Mouse (Mus musculus) heart, adult 2 months (tissue): Measurements from ENCODE around the gene A630001G21Rik. TPM values are rescaled to one million over a fixed set of nuclear protein-coding genes. Genes with fewer than 3 reads are reported as not detected.

ENCODE experiments used
- DNase-seq, 2 experiments: peaks; one replicate each; pipeline ENCODE4 v3.0.0; 2021
- H3K27ac ChIP-seq: fragments of 200-600 bp; 2 replicates; pipeline ENCODE4 v1.8.1; 2022
- H3K27me3 ChIP-seq: fragments of 200-500 bp; 2 replicates; pipeline ENCODE4 v1.6.1; 2012; ENCODE audit warnings: mild to moderate bottlenecking, low read length, inconsistent platforms, mixed read lengths; ENCODE audit not compliant: control insufficient read depth, insufficient read depth
- H3K36me3 ChIP-seq: fragments of 200-500 bp; 2 replicates; pipeline ENCODE4 v1.6.1; 2012; ENCODE audit warnings: low read length, inconsistent platforms; ENCODE audit not compliant: control insufficient read depth, insufficient read depth
- H3K4me1 ChIP-seq: fragments of 200-500 bp; 2 replicates; pipeline ENCODE4 v1.6.1; 2011; ENCODE audit warnings: low read length; ENCODE audit not compliant: control insufficient read depth, insufficient read depth
- H3K4me3 ChIP-seq: fragments of 200-600 bp; 2 replicates; pipeline ENCODE4 v1.8.1; 2022
- H3K79me2 ChIP-seq: fragments of 200-500 bp; replicated peaks from 2 replicates; pipeline ENCODE4 v1.6.1; 2012; ENCODE audit warnings: mild to moderate bottlenecking, inconsistent platforms, low read length, moderate library complexity, mixed read lengths; ENCODE audit not compliant: control insufficient read depth, insufficient read depth
- H3K9ac ChIP-seq: fragments of 200-500 bp; 2 replicates; pipeline ENCODE4 v1.6.1; 2012; ENCODE audit warnings: low read depth, mild to moderate bottlenecking, control low read depth, inconsistent platforms, low read length, mixed read lengths
- CTCF ChIP-seq: fragments of 200-600 bp; IDR thresholded peaks from 2 replicates; pipeline ENCODE4 v1.8.1; 2022; ENCODE audit warnings: antibody characterized with exemption, mild to moderate bottlenecking, moderate library complexity
- EP300 ChIP-seq: fragments of 200-500 bp; IDR thresholded peaks from 2 replicates; pipeline ENCODE4 v1.6.1; 2011; ENCODE audit warnings: low read depth, low read length, control low read depth; ENCODE audit not compliant: insufficient read depth
- POLR2A ChIP-seq: fragments of 200-500 bp; IDR thresholded peaks from 2 replicates; pipeline ENCODE4 v1.6.1; 2011; ENCODE audit warnings: mild to moderate bottlenecking, low read depth, low read length, control low read depth; ENCODE audit not compliant: insufficient read depth
- WGBS: fragments of 180-500 bp; shearing (Covaris S2); methylation state at CpG from one replicate; pipeline ENCODE4 v1.1.7; 2018; 5-methylcytosine and 5-hydroxymethylcytosine counted together
- intact Hi-C: fragments of 180-260 bp; cut with DNase I; formaldehyde crosslinking; loops from one replicate; pipeline ENCODE4 v1.15.1; 2025
- polyA plus RNA-seq: library from polyadenylated mRNA; depleted of rRNA; stranded (reverse); fragments of >200 nt; gene quantifications from 2 replicates; pipeline ENCODE4 v1.2.3, GENCODE M21; 2012
- total RNA-seq, 2 experiments: library from RNA; stranded (reverse); gene quantifications; 2 replicates each; pipeline ENCODE4 v1.2.3; 2021

Gene A630001G21Rik
- total and polyA plus RNA-seq, 3 experiments = 0.20 to 1.3 (median 0.37) TPM

- no peak for TF ChIP-seq CTCF
- no peak for TF ChIP-seq POLR2A
- TF ChIP-seq EP300 = no peak
- H3K79me2 ChIP-seq = no peaks in the 10 kb centered on the region
- no peak for DNase-seq
- H3K27me3 ChIP-seq = no peaks in the 10 kb centered on the region
- H3K4me1 ChIP-seq = no peaks in the 10 kb centered on the region
- no peaks in the 10 kb centered on the region for H3K36me3 ChIP-seq
- H3K27ac ChIP-seq = no peak overlapping the region
- no peak overlapping the region for H3K9ac ChIP-seq
- no peak overlapping the region for H3K4me3 ChIP-seq
- 64% methylated on average over 3 of the region's 3 CpGs for WGBS
- intact Hi-C loops = no loop called here
Observed at GRCm38 (mm10) chr1:85744539-85744938, 33.9 kb downstream of the A630001G21Rik start.

DNA sequence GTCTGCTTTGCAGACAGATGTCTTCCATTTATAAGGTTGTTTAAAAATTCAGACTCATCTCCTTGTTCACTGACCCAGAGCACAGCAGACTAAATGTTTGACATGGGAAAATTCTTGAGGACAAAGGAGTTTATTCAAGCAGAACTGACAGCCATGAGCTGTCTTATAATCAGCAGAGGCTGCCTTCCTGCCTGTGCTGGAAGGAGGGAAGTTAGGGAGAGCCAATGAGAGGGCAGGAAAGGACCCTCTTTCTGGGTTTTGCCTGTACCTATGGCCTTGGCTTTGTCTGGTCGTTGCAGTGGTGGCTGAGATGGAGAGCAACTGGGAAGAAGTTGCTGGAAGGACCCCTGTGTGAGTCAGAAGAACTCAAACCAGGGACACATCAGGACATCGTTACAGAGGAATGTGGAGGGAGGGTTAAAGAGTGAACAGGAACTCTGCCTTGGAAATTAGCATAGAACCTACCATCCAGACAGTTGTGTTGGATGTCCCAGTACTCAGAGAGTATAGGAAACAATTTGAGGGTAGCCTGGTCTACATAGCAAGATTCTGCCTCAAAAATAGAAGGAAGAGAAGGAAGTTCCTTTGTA is 35.4 kb downstream of the A630001G21Rik start:
- H3K27ac ChIP-seq = no peak overlapping the region
- H3K79me2 ChIP-seq = no peaks in the 10 kb centered on the region
- no peaks in the 10 kb centered on the region for H3K36me3 ChIP-seq
- no peak for TF ChIP-seq POLR2A
- no peak for TF ChIP-seq CTCF
- TF ChIP-seq EP300 = no peak
- H3K4me3 ChIP-seq = no peak overlapping the region
- no peak for DNase-seq
- intact Hi-C loops = no loop called here
- H3K9ac ChIP-seq = no peak overlapping the region
- H3K4me1 ChIP-seq = no peaks in the 10 kb centered on the region
- no peaks in the 10 kb centered on the region for H3K27me3 ChIP-seq
- 31% methylated on average over 2 of the region's 2 CpGs for WGBS

DNA sequence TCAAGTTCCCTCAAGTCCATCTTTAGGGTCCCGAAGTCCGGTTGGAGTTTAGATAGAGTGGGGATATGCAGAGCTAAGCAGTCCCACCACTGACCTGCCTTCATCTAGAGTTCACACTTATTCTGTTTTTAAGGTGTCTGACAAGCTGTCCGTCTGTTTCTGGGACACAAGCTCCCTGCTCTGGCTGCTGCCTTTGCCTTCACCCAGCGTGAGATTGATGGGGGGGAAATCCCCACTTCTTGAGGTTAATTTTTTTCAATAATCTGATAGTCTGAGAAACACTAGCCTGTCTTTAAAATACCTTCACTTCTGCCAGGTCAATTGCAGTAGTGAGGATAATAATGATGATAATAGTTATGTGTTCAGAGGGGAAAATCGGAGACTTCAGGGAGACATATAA is 36.1 kb downstream of the A630001G21Rik start:
- intact Hi-C loops = no loop called here
- H3K4me3 ChIP-seq = no peak overlapping the region
- no peaks in the 10 kb centered on the region for H3K4me1 ChIP-seq
- no peaks in the 10 kb centered on the region for H3K27me3 ChIP-seq
- H3K79me2 ChIP-seq = no peaks in the 10 kb centered on the region
- no peak overlapping the region for H3K9ac ChIP-seq
- DNase-seq = no peak
- H3K36me3 ChIP-seq = no peaks in the 10 kb centered on the region
- WGBS = 68% methylated on average over 5 of the region's 5 CpGs
- TF ChIP-seq EP300 = no peak
- H3K27ac ChIP-seq = no peak overlapping the region

DNA sequence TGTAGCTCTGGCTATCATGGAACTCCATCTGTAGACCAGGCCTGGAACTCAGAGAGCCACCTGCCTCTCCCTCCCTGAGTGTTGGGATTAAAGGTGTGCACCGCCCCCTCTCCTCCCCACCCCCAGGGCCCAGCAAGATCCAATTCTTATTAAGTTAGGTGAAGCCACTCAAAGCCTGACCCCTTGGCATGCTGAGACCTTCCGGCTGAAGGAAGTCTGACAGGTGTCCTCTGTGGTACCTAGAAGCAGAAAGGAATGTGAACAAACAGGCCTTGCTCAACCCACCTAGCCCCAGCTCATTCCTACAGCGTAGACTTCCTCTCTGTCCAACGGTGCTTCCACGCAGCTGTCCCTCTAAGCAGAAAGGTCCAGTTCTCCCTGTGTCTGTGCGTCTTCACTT is 37.5 kb downstream of the A630001G21Rik start:
- no peak overlapping the region for H3K27ac ChIP-seq
- H3K36me3 ChIP-seq = no peaks in the 10 kb centered on the region
- intact Hi-C loops = no loop called here
- no peak overlapping the region for H3K4me3 ChIP-seq
- H3K4me1 ChIP-seq = no peaks in the 10 kb centered on the region
- no peaks in the 10 kb centered on the region for H3K27me3 ChIP-seq
- no peaks in the 10 kb centered on the region for H3K79me2 ChIP-seq
- no peak overlapping the region for H3K9ac ChIP-seq
- no peak for DNase-seq
- no peak for TF ChIP-seq CTCF
- TF ChIP-seq POLR2A = no peak
- no peak for TF ChIP-seq EP300
- 88% methylated on average over 6 of the region's 6 CpGs for WGBS

DNA sequence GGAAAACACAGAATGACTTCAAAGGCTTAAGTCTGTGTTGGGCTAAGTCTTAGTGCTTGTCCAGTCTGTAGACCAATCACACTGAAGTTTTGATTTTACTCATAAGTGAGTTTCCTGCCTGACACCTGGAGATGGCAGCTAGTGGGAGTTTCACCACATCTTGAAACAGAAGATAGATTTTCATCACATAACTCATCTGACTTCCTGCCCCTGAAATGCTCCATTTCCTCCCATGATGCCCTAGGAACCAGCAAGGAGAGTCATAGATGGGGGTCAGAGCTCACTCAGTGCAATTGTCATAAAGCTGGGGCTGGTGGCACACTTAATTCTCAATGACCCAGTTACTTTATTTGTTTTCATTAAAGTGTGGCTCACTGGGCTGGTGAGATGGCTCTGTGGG is 38.6 kb downstream of the A630001G21Rik start:
- no peak for TF ChIP-seq POLR2A
- TF ChIP-seq EP300 = no peak
- TF ChIP-seq CTCF = no peak
- DNase-seq = no peak
- no peaks in the 10 kb centered on the region for H3K4me1 ChIP-seq
- H3K36me3 ChIP-seq = no peaks in the 10 kb centered on the region
- no peaks in the 10 kb centered on the region for H3K27me3 ChIP-seq
- no peaks in the 10 kb centered on the region for H3K79me2 ChIP-seq
- H3K4me3 ChIP-seq = no peak overlapping the region
- no peak overlapping the region for H3K9ac ChIP-seq
- intact Hi-C loops = no loop called here
- no peak overlapping the region for H3K27ac ChIP-seq

- 92% methylated on average over 4 of the region's 4 CpGs for WGBS
- Histone ChIP-seq H3K27ac (no peak overlapping the region), H3K4me3 (no peak overlapping the region), H3K27me3 (no peaks in the 10 kb centered on the region), H3K4me1 (no peaks in the 10 kb centered on the region), H3K36me3 (no peaks in the 10 kb centered on the region), H3K9ac (no peak overlapping the region), H3K79me2 (no peaks in the 10 kb centered on the region)
- no peak for DNase-seq
- intact Hi-C loops = no loop called here
- TF ChIP-seq CTCF (0 out of 2 replicates have a peak, but pooled peaks have one; percentile 4), POLR2A (no peak), EP300 (no peak)
Observed at GRCm38 (mm10) chr1:85739000-85739399, 39.4 kb downstream of the A630001G21Rik start.
